Mouse (Mus musculus): ENCODE measurements at regions not wholly inside any gene's neighbourhood (a gene's known extent, or its start where the extent isn't known, plus 50 kb on each side); places are given as distances from the start of the nearest gene placed in this dataset.

DNA sequence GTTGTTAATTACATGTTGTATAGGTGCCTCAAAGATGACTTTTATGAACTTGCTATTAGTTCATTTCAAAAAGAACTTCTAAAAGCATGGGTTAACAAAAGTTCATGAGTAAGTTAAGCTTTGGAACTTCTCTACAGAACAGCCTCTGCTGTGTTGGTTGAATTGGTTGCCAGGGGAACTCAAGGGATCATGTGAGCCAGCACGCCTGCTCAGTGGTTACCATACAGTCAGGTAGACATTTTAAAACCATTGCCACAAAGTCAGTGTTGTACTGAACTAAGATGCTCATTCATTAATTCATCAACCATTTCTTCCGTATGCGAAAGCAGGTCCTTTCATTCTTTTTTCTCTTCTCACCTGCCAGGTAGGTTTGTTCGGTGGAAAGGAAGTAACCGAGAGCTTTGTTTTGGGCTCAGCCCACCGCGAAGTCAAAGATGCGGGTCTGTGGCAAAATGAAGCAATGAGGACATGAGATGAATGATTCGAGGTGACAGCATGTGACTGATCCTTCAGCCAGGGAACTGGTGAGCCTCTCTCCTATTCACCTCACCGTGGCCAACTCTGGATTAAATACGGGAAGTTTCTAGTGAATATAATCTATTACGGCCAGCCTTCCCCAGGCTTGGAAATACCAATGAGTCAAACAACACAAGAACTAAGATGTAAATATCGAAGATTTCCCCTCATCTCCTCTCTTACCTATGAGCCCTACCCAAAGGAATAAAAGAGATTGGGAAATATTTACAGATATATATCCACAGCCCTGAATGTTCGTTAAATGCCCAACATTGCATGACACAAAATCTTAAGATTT is 79.4 kb upstream of the Tfec start:
- TF ChIP-seq CTCF (IDR thresholded peaks at IDR 0.05; ENCODE audit: low read depth): no peak
- no peak for TF ChIP-seq EP300 (IDR thresholded peaks at IDR 0.05; ENCODE audit: low read depth)

Measured in liver, postnatal 0 days (tissue).